Mouse (Mus musculus): ENCODE data around the gene 1700001C19Rik. TPM values are rescaled to one million over a fixed set of nuclear protein-coding genes. Genes with fewer than 3 reads are reported as not detected.
"Not testable (repeated sequence)": the region's sequence is repeated elsewhere in the genome, so short reads cannot be mapped to it uniquely, and the experiment has no call there.

Gene 1700001C19Rik
- polyA plus RNA-seq, 1 experiment from 2014 or later, result 0.39 TPM

GRCm38 (mm10) chr17:47428831-47429304 lies 8.3 kb downstream of the 1700001C19Rik start:
- WGBS, result 5% methylated on average over 8 of the region's 8 CpGs
- H3K9ac ChIP-seq (ENCODE audit: low read depth, low read length), result 0 out of 2 replicates have a peak overlapping the region, but pooled peaks have one; percentile 2

DNA sequence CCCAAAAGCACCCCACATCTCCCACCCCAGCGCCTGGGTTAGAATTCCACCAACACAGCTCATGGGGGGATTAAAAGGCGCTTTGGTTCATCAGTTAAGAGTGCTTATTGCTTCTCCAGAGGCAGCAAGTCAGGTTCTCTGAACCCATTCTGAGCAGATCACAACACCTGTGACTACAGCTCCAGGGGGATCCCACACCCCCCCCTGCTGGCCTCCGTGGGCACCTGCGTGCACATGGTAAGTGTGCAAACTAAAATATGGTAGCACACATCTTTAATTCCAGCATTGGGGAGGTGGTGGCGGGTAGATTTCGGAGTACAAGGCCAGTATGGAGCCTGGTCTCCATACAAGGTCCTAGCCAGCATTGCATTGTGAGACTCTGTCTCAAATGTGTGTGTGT lies 9.9 kb downstream of the 1700001C19Rik start:
- Histone ChIP-seq H3K27me3 (ENCODE audit: control insufficient read depth, insufficient read depth, low read length) (no peaks in the 10 kb centered on the region), H3K9me3 (ENCODE audit: control insufficient read depth, low read length) (no peaks in the 10 kb centered on the region), H3K4me3 (ENCODE audit: low read length) (no peak overlapping the region), H3K4me1 (ENCODE audit: control insufficient read depth, insufficient read depth, low read length) (peaks cover 17% of the 10 kb centered on the region; the same call in 1 of the 2 replicates), H3K9ac (ENCODE audit: low read depth, low read length) (no peak overlapping the region), H3K27ac (ENCODE audit: low read depth, low read length) (no peak overlapping the region), H3K36me3 (ENCODE audit: control insufficient read depth, insufficient read depth, low read length) (no peaks in the 10 kb centered on the region), H3K4me2 (replicated peaks; ENCODE audit: low read depth, low read length) (no peak overlapping the region)
- 75% methylated on average over 6 of the region's 6 CpGs for WGBS
- ATAC-seq (ENCODE audit: low FRiP score, low TSS enrichment), result no peak

More at GRCm38 (mm10) chr17:47428831-47429304, 8.3 kb downstream of the 1700001C19Rik start:
- ATAC-seq (ENCODE audit: low FRiP score, low TSS enrichment), result peak; percentile 87
- peak overlapping the region; percentile 12; the same call in 1 of the 2 replicates for H3K4me2 ChIP-seq (replicated peaks; ENCODE audit: low read depth, low read length)
- no peak overlapping the region for H3K4me3 ChIP-seq (ENCODE audit: low read length)
- H3K36me3 ChIP-seq (ENCODE audit: control insufficient read depth, insufficient read depth, low read length), result no peaks in the 10 kb centered on the region
- no peaks in the 10 kb centered on the region for H3K9me3 ChIP-seq (ENCODE audit: control insufficient read depth, low read length)
- no peak overlapping the region for H3K27ac ChIP-seq (ENCODE audit: low read depth, low read length)
- H3K4me1 ChIP-seq (ENCODE audit: control insufficient read depth, insufficient read depth, low read length), result peaks cover 17% of the 10 kb centered on the region; the same call in 1 of the 2 replicates
- no peaks in the 10 kb centered on the region for H3K27me3 ChIP-seq (ENCODE audit: control insufficient read depth, insufficient read depth, low read length)

- Histone ChIP-seq H3K4me3 (ENCODE audit: low read length) (no peak overlapping the region), H3K27ac (ENCODE audit: low read depth, low read length) (no peak overlapping the region; the same call in 1 of the 2 replicates), H3K4me1 (ENCODE audit: control insufficient read depth, insufficient read depth, low read length) (peaks cover 15% of the 10 kb centered on the region; the same call in 1 of the 2 replicates), H3K9ac (ENCODE audit: low read depth, low read length) (no peak overlapping the region), H3K27me3 (ENCODE audit: control insufficient read depth, insufficient read depth, low read length) (no peaks in the 10 kb centered on the region), H3K9me3 (ENCODE audit: control insufficient read depth, low read length) (no peaks in the 10 kb centered on the region), H3K4me2 (replicated peaks; ENCODE audit: low read depth, low read length) (no peak overlapping the region), H3K36me3 (ENCODE audit: control insufficient read depth, insufficient read depth, low read length) (no peaks in the 10 kb centered on the region)
- no peak for ATAC-seq (ENCODE audit: low FRiP score, low TSS enrichment)
- WGBS, result 72% methylated on average over 6 of the region's 6 CpGs
Measured at GRCm38 (mm10) chr17:47424186-47424585, 13.0 kb downstream of the 1700001C19Rik start.

GRCm38 (mm10) chr17:47422616-47423015 lies 14.6 kb downstream of the 1700001C19Rik start:
- 100% methylated on average over 1 of the region's 1 CpGs for WGBS
- not testable (repeated sequence) for ATAC-seq (ENCODE audit: low FRiP score, low TSS enrichment); H3K4me3 ChIP-seq (ENCODE audit: low read length); H3K27ac ChIP-seq (ENCODE audit: low read depth, low read length); H3K9me3 ChIP-seq (ENCODE audit: control insufficient read depth, low read length); H3K4me1 ChIP-seq (ENCODE audit: control insufficient read depth, insufficient read depth, low read length); H3K9ac ChIP-seq (ENCODE audit: low read depth, low read length); H3K36me3 ChIP-seq (ENCODE audit: control insufficient read depth, insufficient read depth, low read length); H3K27me3 ChIP-seq (ENCODE audit: control insufficient read depth, insufficient read depth, low read length); H3K4me2 ChIP-seq (replicated peaks; ENCODE audit: low read depth, low read length)

DNA sequence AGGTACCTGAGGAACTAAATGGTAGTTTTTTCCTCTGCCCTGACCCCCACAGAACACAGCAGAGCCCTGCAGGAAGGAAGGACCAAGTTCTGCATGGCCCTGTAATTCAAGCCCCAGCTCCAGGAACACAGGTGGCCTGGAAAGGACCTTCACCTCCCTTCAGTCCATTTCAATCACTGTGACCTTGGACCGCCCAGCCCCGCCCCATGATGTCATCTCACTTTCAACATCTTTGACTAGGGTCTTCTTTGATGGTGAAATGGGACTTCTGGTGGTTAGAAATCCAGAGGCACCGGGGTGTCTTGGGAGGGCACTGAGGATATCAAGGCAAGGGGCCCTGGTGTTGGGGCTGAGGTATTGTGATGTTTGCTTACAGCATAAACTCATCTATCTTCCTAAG lies 15.6 kb downstream of the 1700001C19Rik start:
- no peaks in the 10 kb centered on the region for H3K36me3 ChIP-seq (ENCODE audit: control insufficient read depth, insufficient read depth, low read length)
- H3K9me3 ChIP-seq (ENCODE audit: control insufficient read depth, low read length), result no peaks in the 10 kb centered on the region
- no peak overlapping the region for H3K9ac ChIP-seq (ENCODE audit: low read depth, low read length)
- no peak overlapping the region for H3K27ac ChIP-seq (ENCODE audit: low read depth, low read length)
- no peak for ATAC-seq (ENCODE audit: low FRiP score, low TSS enrichment)
- H3K27me3 ChIP-seq (ENCODE audit: control insufficient read depth, insufficient read depth, low read length), result no peaks in the 10 kb centered on the region
- H3K4me1 ChIP-seq (ENCODE audit: control insufficient read depth, insufficient read depth, low read length), result 0 out of 2 replicates have a peak, but pooled peaks cover 3% of the 10 kb centered on the region
- WGBS, result 82% methylated on average over 3 of the region's 3 CpGs
- no peak overlapping the region for H3K4me3 ChIP-seq (ENCODE audit: low read length)
- H3K4me2 ChIP-seq (replicated peaks; ENCODE audit: low read depth, low read length), result no peak overlapping the region

DNA sequence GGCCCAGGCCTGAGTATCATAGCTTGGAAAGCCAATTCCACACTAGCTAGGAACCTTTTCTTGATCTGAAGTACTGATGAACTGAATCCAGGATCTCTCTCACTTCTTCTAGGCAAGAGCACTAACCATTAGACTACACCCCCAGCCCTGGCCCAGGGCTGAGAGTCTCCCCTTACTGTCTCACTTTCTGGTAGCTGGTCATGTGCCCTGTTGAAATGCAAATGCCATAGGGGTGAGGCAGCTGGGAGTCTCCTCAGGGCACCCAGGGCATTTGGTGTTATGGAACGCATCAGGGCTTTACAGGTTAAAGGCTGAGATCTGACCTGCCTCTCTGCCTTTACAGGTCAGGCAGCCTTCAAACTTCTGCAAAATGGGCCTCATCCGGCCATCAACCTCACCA lies 17.0 kb downstream of the 1700001C19Rik start:
- 0 out of 2 replicates have a peak, but pooled peaks cover 3% of the 10 kb centered on the region for H3K4me1 ChIP-seq (ENCODE audit: control insufficient read depth, insufficient read depth, low read length)
- ATAC-seq (ENCODE audit: low FRiP score, low TSS enrichment), result no peak
- WGBS, result 71% methylated on average over 2 of the region's 2 CpGs

DNA sequence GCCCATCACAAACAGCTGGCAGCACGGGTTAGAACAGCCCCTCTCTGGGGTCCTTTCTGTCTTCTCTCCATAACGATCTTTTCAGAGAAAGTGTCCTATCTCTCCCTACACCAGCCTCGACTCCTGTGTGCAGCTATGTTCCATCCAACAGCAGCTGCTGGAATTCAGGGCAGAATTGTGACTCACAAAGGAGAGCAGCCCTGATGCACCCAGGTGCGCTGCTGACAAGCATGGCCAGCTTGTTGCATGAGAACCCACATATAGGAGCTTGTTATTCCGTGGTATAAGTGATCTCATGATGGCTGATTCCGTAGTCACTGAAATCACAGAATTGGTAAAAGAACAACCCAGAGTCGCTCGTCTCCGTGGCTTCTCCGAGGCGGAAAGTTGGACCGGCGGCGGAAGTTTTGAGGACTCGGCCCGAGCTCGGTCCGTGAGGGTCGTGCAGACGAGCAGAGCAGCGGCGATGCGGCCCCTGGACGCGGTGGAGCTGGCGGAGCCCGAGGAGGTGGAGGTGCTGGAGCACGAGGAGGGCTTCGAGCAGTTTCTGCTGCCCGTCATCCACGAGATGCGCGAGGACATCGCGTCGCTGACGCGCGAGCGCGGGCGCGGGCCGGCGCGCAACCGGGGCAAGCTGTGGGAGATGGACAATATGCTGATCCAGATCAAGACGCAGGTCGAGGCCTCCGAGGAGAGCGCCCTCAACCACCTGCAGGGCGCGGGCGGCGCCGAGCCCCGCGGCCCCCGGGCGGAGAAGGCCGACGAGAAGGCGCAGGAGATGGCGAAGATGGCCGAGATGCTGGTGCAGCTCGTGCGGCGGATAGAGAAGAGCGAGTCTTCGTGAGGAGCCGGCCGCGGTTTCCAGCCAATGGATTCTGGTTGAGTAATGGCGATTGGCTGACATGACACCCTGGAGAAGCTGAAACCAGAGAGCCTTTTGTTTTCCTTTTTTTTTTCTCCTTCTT lies 27.0 kb downstream of the 1700001C19Rik start:
- H3K27ac ChIP-seq (ENCODE audit: low read depth, low read length); H3K9me3 ChIP-seq (ENCODE audit: control insufficient read depth, low read length); H3K36me3 ChIP-seq (ENCODE audit: control insufficient read depth, insufficient read depth, low read length); H3K4me1 ChIP-seq (ENCODE audit: control insufficient read depth, insufficient read depth, low read length): not testable (repeated sequence)
- WGBS, result 3% methylated on average over 74 of the region's 74 CpGs
- Histone ChIP-seq H3K27me3 (ENCODE audit: control insufficient read depth, insufficient read depth, low read length) (peaks cover 19% of the 10 kb centered on the region), H3K9ac (ENCODE audit: low read depth, low read length) (0 out of 2 replicates have a peak overlapping the region, but pooled peaks have one; percentile 28), H3K4me3 (ENCODE audit: low read length) (peak overlapping the region; percentile 34), H3K4me2 (replicated peaks; ENCODE audit: low read depth, low read length) (peak overlapping the region; percentile 57)
- peak; percentile 22; the same call in 1 of the 2 replicates for ATAC-seq (ENCODE audit: low FRiP score, low TSS enrichment)

More for the DNA sequence above, 17.0 kb downstream of the 1700001C19Rik start:
- H3K27me3 ChIP-seq (ENCODE audit: control insufficient read depth, insufficient read depth, low read length), result no peaks in the 10 kb centered on the region
- H3K27ac ChIP-seq (ENCODE audit: low read depth, low read length), result no peak overlapping the region
- no peaks in the 10 kb centered on the region for H3K36me3 ChIP-seq (ENCODE audit: control insufficient read depth, insufficient read depth, low read length)
- H3K9me3 ChIP-seq (ENCODE audit: control insufficient read depth, low read length), result no peaks in the 10 kb centered on the region
- no peak overlapping the region for H3K9ac ChIP-seq (ENCODE audit: low read depth, low read length)
- no peak overlapping the region for H3K4me2 ChIP-seq (replicated peaks; ENCODE audit: low read depth, low read length)
- no peak overlapping the region for H3K4me3 ChIP-seq (ENCODE audit: low read length)

GRCm38 (mm10) chr17:47408558-47408898 lies 28.6 kb downstream of the 1700001C19Rik start:
- H3K27me3 ChIP-seq (ENCODE audit: control insufficient read depth, insufficient read depth, low read length), result peaks cover 19% of the 10 kb centered on the region
- H3K27ac ChIP-seq (ENCODE audit: low read depth, low read length), result no peak overlapping the region
- WGBS, result 23% methylated on average over 8 of the region's 8 CpGs
- H3K36me3 ChIP-seq (ENCODE audit: control insufficient read depth, insufficient read depth, low read length), result no peaks in the 10 kb centered on the region
- ATAC-seq (ENCODE audit: low FRiP score, low TSS enrichment), result 0 out of 2 replicates have a peak, but pooled peaks have one; percentile 40
- no peak overlapping the region for H3K4me2 ChIP-seq (replicated peaks; ENCODE audit: low read depth, low read length)
- H3K9ac ChIP-seq (ENCODE audit: low read depth, low read length), result no peak overlapping the region
- H3K4me1 ChIP-seq (ENCODE audit: control insufficient read depth, insufficient read depth, low read length), result no peaks in the 10 kb centered on the region
- H3K9me3 ChIP-seq (ENCODE audit: control insufficient read depth, low read length), result no peaks in the 10 kb centered on the region
- H3K4me3 ChIP-seq (ENCODE audit: low read length), result no peak overlapping the region
